Mouse (Mus musculus) stomach, embryonic 16.5 days (tissue): ENCODE results near the gene 1700010B08Rik. TPM values are rescaled to one million over a fixed set of nuclear protein-coding genes. Genes with fewer than 3 reads are reported as not detected.

Source experiments
- ATAC-seq: fragments of 200-750 bp; cut with Nextera tagmentation; 2 replicates; pipeline ENCODE4 v1.8.0; 2017; ENCODE audit warnings: moderate number of reproducible peaks, moderate TSS enrichment; ENCODE audit not compliant: insufficient read depth, low FRiP score
- H3K27ac ChIP-seq: fragments of 300-500 bp; sonication (generic); 2 replicates; pipeline ENCODE4 v1.5.1; 2014; ENCODE audit warnings: low read length
- H3K27me3 ChIP-seq: fragments of 300-500 bp; sonication (generic); 2 replicates; pipeline ENCODE4 v1.6.1; 2014; ENCODE audit warnings: low read length, control low read depth, mixed read lengths; ENCODE audit not compliant: control insufficient read depth, insufficient read depth
- H3K36me3 ChIP-seq: fragments of 300-500 bp; sonication (generic); 2 replicates; pipeline ENCODE4 v1.6.1; 2014; ENCODE audit warnings: low read length; ENCODE audit not compliant: control insufficient read depth, insufficient read depth
- H3K4me1 ChIP-seq: fragments of 300-500 bp; sonication (generic); 2 replicates; pipeline ENCODE4 v1.6.1; 2014; ENCODE audit warnings: low read length, control low read depth, mixed read lengths; ENCODE audit not compliant: control insufficient read depth, insufficient read depth
- H3K4me2 ChIP-seq: fragments of 300-500 bp; sonication (generic); 2 replicates; pipeline ENCODE4 v1.6.1; 2014; ENCODE audit warnings: low read depth, low read length, mixed read lengths
- H3K4me3 ChIP-seq: fragments of 300-500 bp; sonication (generic); replicated peaks from 2 replicates; pipeline ENCODE4 v1.5.1; 2014; ENCODE audit warnings: mild to moderate bottlenecking, low read length
- H3K9ac ChIP-seq: fragments of 300-500 bp; sonication (generic); 2 replicates; pipeline ENCODE4 v1.6.1; 2014; ENCODE audit warnings: low read length
- H3K9me3 ChIP-seq: fragments of 300-500 bp; sonication (generic); replicated peaks from 2 replicates; pipeline ENCODE4 v1.6.1; 2016; ENCODE audit warnings: low read length, control low read depth; ENCODE audit not compliant: control insufficient read depth
- WGBS: fragments of 180-500 bp; shearing (Covaris S2); extraction: QIAGEN DNeasy Blood & Tissue Kit; methylation state at CpG from one replicate; pipeline ENCODE4 v1.1.7; 2014; 5-methylcytosine and 5-hydroxymethylcytosine counted together
- polyA plus RNA-seq: library from polyadenylated mRNA; unstranded; fragments of >200 nt; fragmentation: Nextera tagmentation; extraction: Ambion mirVana; gene quantifications from 2 replicates; pipeline ENCODE4 v1.2.1, GENCODE M21; 2015

Gene 1700010B08Rik
- polyA plus RNA-seq, 1 experiment from 2014 or later = not detected

DNA sequence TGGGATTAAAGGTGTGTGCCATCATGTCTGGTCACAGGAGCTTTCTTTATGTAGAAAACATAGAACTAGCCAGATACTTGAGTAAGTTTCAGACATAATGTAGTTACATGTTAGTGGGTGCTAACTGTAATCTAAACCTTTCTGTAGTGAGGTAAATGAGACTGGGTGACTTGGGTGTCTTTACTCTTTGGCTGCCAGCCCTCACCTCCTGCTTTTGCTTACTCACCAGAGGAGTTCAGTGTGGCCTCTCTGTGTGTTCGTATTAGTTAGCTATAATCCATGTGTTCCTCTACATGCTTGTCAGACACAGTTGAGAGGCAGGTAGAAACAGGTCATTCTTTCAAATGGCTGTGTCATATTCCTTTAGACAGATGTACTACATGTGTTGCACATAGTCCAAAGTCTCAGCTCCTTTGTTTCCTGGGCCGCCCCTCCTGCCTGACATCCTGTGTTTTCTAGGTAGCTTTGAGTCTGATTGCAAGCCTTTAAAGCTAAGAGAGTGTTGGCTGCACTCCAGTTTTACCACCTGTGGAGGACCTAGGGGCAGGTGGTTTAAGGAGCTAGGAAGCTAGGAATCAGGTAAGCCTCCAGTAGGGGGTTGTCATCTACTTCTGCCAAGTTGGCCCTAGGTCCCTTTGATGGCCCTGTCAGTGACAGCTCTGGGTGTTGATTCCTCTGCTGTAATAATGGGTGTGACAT is 29.9 kb downstream of the 1700010B08Rik start:
- WGBS = 64% methylated on average over 2 of the region's 2 CpGs
- no peak overlapping the region for H3K27ac ChIP-seq
- H3K9ac ChIP-seq = no peak overlapping the region
- no peak overlapping the region for H3K4me2 ChIP-seq
- ATAC-seq = peak; percentile 66; the same call in 1 of the 2 replicates
- no peak overlapping the region for H3K4me3 ChIP-seq
- no peaks in the 10 kb centered on the region for H3K9me3 ChIP-seq
- H3K36me3 ChIP-seq = no peaks in the 10 kb centered on the region
- no peaks in the 10 kb centered on the region; the same call in 1 of the 2 replicates for H3K4me1 ChIP-seq
- no peaks in the 10 kb centered on the region for H3K27me3 ChIP-seq

- H3K9me3 ChIP-seq = no peaks in the 10 kb centered on the region
- 0 out of 2 replicates have a peak, but pooled peaks cover 2% of the 10 kb centered on the region for H3K4me1 ChIP-seq
- no peak overlapping the region for H3K9ac ChIP-seq
- no peak overlapping the region for H3K4me3 ChIP-seq
- H3K4me2 ChIP-seq = no peak overlapping the region
- 63% methylated on average over 8 of the region's 8 CpGs for WGBS
- H3K27ac ChIP-seq = no peak overlapping the region
- no peak for ATAC-seq
- no peaks in the 10 kb centered on the region for H3K36me3 ChIP-seq
- H3K27me3 ChIP-seq = no peaks in the 10 kb centered on the region
These were observed 36.4 kb downstream of the 1700010B08Rik start for GRCm38 (mm10) chr2:173755433-173756144.

DNA sequence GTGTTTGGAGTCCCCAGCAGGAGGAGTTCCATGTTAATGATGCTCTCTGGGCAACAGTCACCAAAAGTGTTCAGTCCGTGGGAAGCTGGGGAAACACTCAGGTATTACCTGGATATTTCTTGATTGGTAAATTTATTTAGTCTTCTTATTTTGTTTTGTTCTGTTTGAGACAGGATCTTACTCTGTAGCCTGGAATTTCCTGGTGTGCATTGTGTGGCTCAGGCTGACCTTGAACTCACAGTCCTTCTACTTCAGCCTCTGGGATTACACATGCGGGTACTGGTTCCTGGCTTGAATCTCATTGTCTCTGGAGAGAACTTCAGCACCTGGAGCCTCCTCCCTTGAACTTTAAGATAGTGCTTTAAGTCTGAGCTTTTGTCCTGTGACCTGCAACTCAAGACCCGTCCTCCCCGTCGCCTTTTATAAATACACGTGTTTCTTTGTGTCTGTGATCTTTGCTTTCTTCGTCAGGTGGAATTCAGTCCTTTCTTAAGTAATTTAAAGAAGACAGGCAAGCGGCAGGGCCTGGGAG is 38.5 kb downstream of the 1700010B08Rik start:
- ATAC-seq = no peak
- Histone ChIP-seq H3K9me3 (no peaks in the 10 kb centered on the region), H3K36me3 (no peaks in the 10 kb centered on the region), H3K4me3 (no peak overlapping the region), H3K27me3 (no peaks in the 10 kb centered on the region), H3K4me1 (0 out of 2 replicates have a peak, but pooled peaks cover 7% of the 10 kb centered on the region), H3K4me2 (no peak overlapping the region), H3K27ac (no peak overlapping the region), H3K9ac (no peak overlapping the region)
- WGBS = 70% methylated on average over 8 of the region's 8 CpGs

- Histone ChIP-seq H3K4me1 (0 out of 2 replicates have a peak, but pooled peaks cover 9% of the 10 kb centered on the region), H3K4me3 (no peak overlapping the region), H3K9ac (no peak overlapping the region), H3K4me2 (no peak overlapping the region), H3K9me3 (no peaks in the 10 kb centered on the region), H3K27ac (no peak overlapping the region), H3K36me3 (no peaks in the 10 kb centered on the region), H3K27me3 (no peaks in the 10 kb centered on the region)
- 79% methylated on average over 6 of the region's 6 CpGs for WGBS
- ATAC-seq = no peak
These were observed 41.4 kb downstream of the 1700010B08Rik start for GRCm38 (mm10) chr2:173760607-173761006.

DNA sequence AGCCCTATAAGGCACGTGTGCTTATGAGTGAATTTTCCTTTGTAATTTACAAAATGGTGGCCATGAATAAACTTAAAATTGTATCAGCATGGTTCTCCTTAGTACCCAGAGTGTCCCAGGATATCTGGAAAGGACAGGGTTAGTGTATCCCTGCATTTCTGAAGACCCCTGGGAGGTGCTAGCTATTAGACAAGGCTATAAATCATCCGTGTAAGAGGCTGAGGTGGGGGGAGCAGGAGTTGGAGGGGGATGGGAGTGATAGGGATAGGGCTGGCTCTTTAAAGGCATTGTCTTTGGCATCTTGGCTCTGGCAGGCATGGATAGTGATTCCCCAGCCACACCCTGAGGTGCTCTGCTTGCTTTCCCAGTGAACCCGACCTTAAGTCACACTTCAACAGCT is 45.4 kb downstream of the 1700010B08Rik start:
- 44% methylated on average over 3 of the region's 3 CpGs for WGBS
- H3K4me2 ChIP-seq = no peak overlapping the region
- ATAC-seq = no peak
- no peaks in the 10 kb centered on the region for H3K9me3 ChIP-seq
- no peaks in the 10 kb centered on the region for H3K36me3 ChIP-seq
- no peak overlapping the region for H3K9ac ChIP-seq
- no peak overlapping the region for H3K4me3 ChIP-seq
- H3K27me3 ChIP-seq = no peaks in the 10 kb centered on the region
- H3K27ac ChIP-seq = no peak overlapping the region
- H3K4me1 ChIP-seq = 0 out of 2 replicates have a peak, but pooled peaks cover 9% of the 10 kb centered on the region

- no peak overlapping the region for H3K9ac ChIP-seq
- WGBS = 56% methylated on average over 8 of the region's 8 CpGs
- peaks cover 10% of the 10 kb centered on the region; the same call in 1 of the 2 replicates for H3K4me1 ChIP-seq
- no peak overlapping the region for H3K4me3 ChIP-seq
- no peak overlapping the region for H3K27ac ChIP-seq
- no peaks in the 10 kb centered on the region for H3K27me3 ChIP-seq
- ATAC-seq = no peak
- no peak overlapping the region for H3K4me2 ChIP-seq
- no peaks in the 10 kb centered on the region for H3K9me3 ChIP-seq
- H3K36me3 ChIP-seq = no peaks in the 10 kb centered on the region
These were observed 48.9 kb downstream of the 1700010B08Rik start for GRCm38 (mm10) chr2:173767959-173768595.

DNA sequence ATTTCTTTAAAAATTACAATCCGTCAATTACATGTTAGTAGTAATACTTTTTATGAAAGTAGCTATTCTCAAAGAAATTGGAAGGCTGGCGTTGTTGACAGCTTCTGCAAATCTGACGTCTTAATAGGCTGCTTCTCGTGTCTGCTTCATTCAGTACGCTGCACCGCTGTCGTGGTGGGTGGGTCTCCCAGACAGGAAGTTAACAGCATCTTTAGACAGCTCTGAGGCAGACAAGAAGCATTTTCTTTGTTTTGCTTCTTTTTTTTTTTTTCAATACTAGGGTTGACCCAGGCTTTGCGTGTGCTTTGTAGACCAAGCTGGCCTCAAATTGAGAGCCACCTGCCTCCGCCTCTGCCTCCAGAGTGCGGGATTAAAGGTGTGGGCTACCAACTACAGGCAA is 50.0 kb downstream of the 1700010B08Rik start:
- Histone ChIP-seq H3K4me1 (peaks cover 10% of the 10 kb centered on the region; the same call in 1 of the 2 replicates), H3K36me3 (no peaks in the 10 kb centered on the region), H3K9me3 (no peaks in the 10 kb centered on the region), H3K4me3 (no peak overlapping the region), H3K9ac (no peak overlapping the region), H3K27me3 (no peaks in the 10 kb centered on the region), H3K4me2 (no peak overlapping the region), H3K27ac (no peak overlapping the region)
- 55% methylated on average over 10 of the region's 10 CpGs for WGBS
- ATAC-seq = no peak

- Histone ChIP-seq H3K27me3 (no peaks in the 10 kb centered on the region), H3K4me3 (no peak overlapping the region), H3K9ac (no peak overlapping the region), H3K4me1 (peaks cover 9% of the 10 kb centered on the region), H3K36me3 (no peaks in the 10 kb centered on the region), H3K9me3 (no peaks in the 10 kb centered on the region), H3K4me2 (no peak overlapping the region), H3K27ac (peak overlapping the region; percentile 14; the same call in 1 of the 2 replicates)
- 68% methylated on average over 5 of the region's 5 CpGs for WGBS
- no peak for ATAC-seq
These were observed 51.4 kb downstream of the 1700010B08Rik start for GRCm38 (mm10) chr2:173770620-173771019.
